Mouse (Mus musculus) CH12.LX (cell line): Measurements from ENCODE around the gene Gm45837. TPM values are rescaled to one million over a fixed set of nuclear protein-coding genes. Genes with fewer than 3 reads are reported as not detected.

Source experiments
- DNase-seq: peaks from one replicate; pipeline ENCODE4 v3.0.0-alpha.2; 2013; ENCODE audit errors: extremely low read depth
- H3K27ac ChIP-seq: 2 replicates; pipeline ENCODE4 v1.5.1; 2012; ENCODE audit warnings: low read depth, mild to moderate bottlenecking, control low read depth, moderate library complexity; ENCODE audit not compliant: insufficient read depth
- H3K27me3 ChIP-seq: replicated peaks from 2 replicates; pipeline ENCODE3; 2012; ENCODE audit warnings: inconsistent platforms
- H3K36me3 ChIP-seq, 2 experiments: replicated peaks in 1 of 2; 2 replicates each; pipeline versions ENCODE3 to v1.6.1; 2012; ENCODE audit warnings: inconsistent platforms in 1 of 2, low read length in 1 of 2, mild to moderate bottlenecking in 1 of 2, mixed read lengths in 1 of 2, moderate library complexity in 1 of 2; ENCODE audit not compliant: control insufficient read depth in 1 of 2, insufficient read depth in 1 of 2
- H3K4me1 ChIP-seq, 2 experiments: 2 replicates each; pipeline ENCODE4 v1.6.1; 2012; ENCODE audit warnings: inconsistent platforms in 1 of 2, moderate library complexity in 1 of 2; ENCODE audit not compliant: insufficient read depth in 2 of 2, control insufficient read depth in 1 of 2
- H3K4me2 ChIP-seq: 2 replicates; pipeline ENCODE4 v1.6.1; 2012; ENCODE audit warnings: low read depth, mild to moderate bottlenecking, control low read depth; ENCODE audit not compliant: poor library complexity, insufficient read depth, severe bottlenecking
- H3K4me3 ChIP-seq, 3 experiments: fragments of 150-350 bp in 1 of 3; sonication (generic) in 1 of 3; replicated peaks in 1 of 3; 2 replicates each; pipeline versions ENCODE3 to v1.5.1; 2011 to 2012; ENCODE audit warnings: low read depth in 2 of 3, low read length in 2 of 3, mild to moderate bottlenecking in 2 of 3, moderate library complexity in 2 of 3, control low read depth in 1 of 3, improper control_type of control experiment in 1 of 3, inconsistent platforms in 1 of 3, mixed read lengths in 1 of 3; ENCODE audit not compliant: poor library complexity in 1 of 3
- H3K79me2 ChIP-seq: replicated peaks from 2 replicates; pipeline ENCODE4 v1.6.1; 2012; ENCODE audit warnings: mild to moderate bottlenecking, moderate library complexity; ENCODE audit not compliant: control insufficient read depth, poor library complexity, insufficient read depth, severe bottlenecking; ENCODE audit errors: extremely low read depth
- H3K9ac ChIP-seq: 2 replicates; pipeline ENCODE4 v1.6.1; 2012; ENCODE audit warnings: low read depth, mild to moderate bottlenecking, control low read depth, moderate library complexity; ENCODE audit not compliant: insufficient read depth
- H3K9me3 ChIP-seq: replicated peaks from 2 replicates; pipeline ENCODE3; 2012; ENCODE audit warnings: low read length, inconsistent platforms, mixed read lengths
- CTCF ChIP-seq, 2 experiments: IDR thresholded peaks in 1 of 2; conservative IDR thresholded peaks in 1 of 2; 2 replicates each; pipeline ENCODE4 v1.5.1; 2011 to 2012; ENCODE audit warnings: low read depth in 2 of 2, low read length in 2 of 2, improper control_type of control experiment in 1 of 2, inconsistent platforms in 1 of 2, mild to moderate bottlenecking in 1 of 2, moderate library complexity in 1 of 2
- EP300 ChIP-seq: IDR thresholded peaks from 2 replicates; pipeline ENCODE4 v1.6.1; 2011; ENCODE audit warnings: low read length, improper control_type of control experiment
- ETS1 ChIP-seq: conservative IDR thresholded peaks from 2 replicates; pipeline ENCODE4 v1.6.1; 2012; ENCODE audit warnings: low read depth, mild to moderate bottlenecking, inconsistent platforms, low read length, improper control_type of control experiment, moderate library complexity
- GABPA ChIP-seq: IDR thresholded peaks from 2 replicates; pipeline ENCODE4 v1.6.1; 2012; ENCODE audit warnings: low read depth, low read length, improper control_type of control experiment, inconsistent platforms; ENCODE audit not compliant: insufficient replicate concordance
- HCFC1 ChIP-seq: IDR thresholded peaks from 2 replicates; pipeline ENCODE4 v1.6.1; 2012; ENCODE audit warnings: low read depth, mild to moderate bottlenecking, inconsistent platforms, low read length, improper control_type of control experiment
- IRF4 ChIP-seq: IDR thresholded peaks from 2 replicates; pipeline ENCODE4 v1.6.1; 2014; ENCODE audit warnings: low read depth, mild to moderate bottlenecking, inconsistent platforms, low read length, improper control_type of control experiment
- MAFK ChIP-seq: IDR thresholded peaks from 2 replicates; pipeline ENCODE4 v1.6.1; 2011; ENCODE audit warnings: low read length, improper control_type of control experiment; ENCODE audit not compliant: insufficient replicate concordance
- MAX ChIP-seq: IDR thresholded peaks from 2 replicates; pipeline ENCODE4 v1.6.1; 2011; ENCODE audit warnings: low read length, improper control_type of control experiment
- MAZ ChIP-seq: IDR thresholded peaks from 2 replicates; pipeline ENCODE4 v1.6.1; 2012; ENCODE audit warnings: low read depth, mild to moderate bottlenecking, inconsistent platforms, low read length, improper control_type of control experiment, moderate library complexity
- MXI1 ChIP-seq: IDR thresholded peaks from 2 replicates; pipeline ENCODE4 v1.6.1; 2011; ENCODE audit warnings: mild to moderate bottlenecking, low read depth, low read length, improper control_type of control experiment
- NELFE ChIP-seq: IDR thresholded peaks from 2 replicates; pipeline ENCODE4 v1.6.1; 2011; ENCODE audit warnings: low read depth, low read length, improper control_type of control experiment
- PAX5 ChIP-seq: IDR thresholded peaks from 2 replicates; pipeline ENCODE4 v1.6.1; 2012; ENCODE audit warnings: low read length, inconsistent platforms, mixed read lengths
- POLR2A ChIP-seq: IDR thresholded peaks from 2 replicates; pipeline ENCODE4 v1.6.1; 2011; ENCODE audit warnings: low read depth, mild to moderate bottlenecking, improper control_type of control experiment, low read length
- RCOR1 ChIP-seq: conservative IDR thresholded peaks from 2 replicates; pipeline ENCODE4 v1.6.1; 2012; ENCODE audit warnings: low read depth, mild to moderate bottlenecking, inconsistent platforms, low read length, improper control_type of control experiment
- SIN3A ChIP-seq: IDR thresholded peaks from 2 replicates; pipeline ENCODE4 v1.6.1; 2012; ENCODE audit warnings: low read length, improper control_type of control experiment, inconsistent platforms
- SMC3 ChIP-seq: IDR thresholded peaks from 2 replicates; pipeline ENCODE4 v1.6.1; 2011; ENCODE audit warnings: low read depth, low read length, improper control_type of control experiment
- TBP ChIP-seq: conservative IDR thresholded peaks from 2 replicates; pipeline ENCODE4 v1.6.1; 2011; ENCODE audit warnings: low read depth, low read length, improper control_type of control experiment
- TCF12 ChIP-seq: IDR thresholded peaks from 2 replicates; pipeline ENCODE4 v1.6.1; 2014; ENCODE audit warnings: low read depth, mild to moderate bottlenecking, inconsistent platforms, low read length, improper control_type of control experiment
- USF2 ChIP-seq: conservative IDR thresholded peaks from 2 replicates; pipeline ENCODE4 v1.6.1; 2011; ENCODE audit warnings: low read depth, low read length, improper control_type of control experiment
- ZC3H11A ChIP-seq: IDR thresholded peaks from 2 replicates; pipeline ENCODE4 v1.6.1; 2012; ENCODE audit warnings: low read depth, mild to moderate bottlenecking, inconsistent platforms, low read length, improper control_type of control experiment
- ZMIZ1 ChIP-seq: IDR thresholded peaks from 2 replicates; pipeline ENCODE4 v1.6.1; 2012; ENCODE audit warnings: low read depth, mild to moderate bottlenecking, inconsistent platforms, low read length, improper control_type of control experiment
- ZNF384 ChIP-seq: IDR thresholded peaks from 2 replicates; pipeline ENCODE4 v1.6.1; 2012; ENCODE audit warnings: low read depth, low read length, improper control_type of control experiment, inconsistent platforms
- dilution Hi-C: fragments of 300-500 bp; cut with MboI; formaldehyde crosslinking; loops from 2 replicates; pipeline ENCODE4 v1.14.3; 2020; ENCODE audit warnings: low sequenced_read_pairs; ENCODE audit not compliant: extremely low pct_unique_long_range_greater_than_20kb, extremely low pct_ligation_motif_present
- in situ Hi-C: fragments of 300-500 bp; cut with MboI; formaldehyde crosslinking; loops from 3 replicates; pipeline ENCODE4 v1.14.3; 2019; ENCODE audit warnings: low sequenced_read_pairs, low pct_ligation_motif_present, low pct_unique_long_range_greater_than_20kb, mixed read lengths
- polyA plus RNA-seq: library from polyadenylated mRNA; unstranded; fragments of >175 nt; gene quantifications from 2 replicates; pipeline ENCODE4 v1.2.1, GENCODE M21; 2012; ENCODE audit warnings: low read depth; ENCODE audit not compliant: insufficient read length
- total RNA-seq, 2 experiments: library from RNA; depleted of rRNA; stranded (reverse); fragments of 300-350 nt in 1 of 2; fragments of >200 nt in 1 of 2; gene quantifications; 2 replicates each; pipeline ENCODE4 v1.2.3; 2012 to 2014

Gene Gm45837
- total and polyA plus RNA-seq, 3 experiments = 0.04 to 0.84 TPM; not detected in 1

GRCm38 (mm10) chr7:101382378-101382777 lies 28.3 kb upstream of the Gm45837 start:
- peak overlapping the region; percentile 32; the same call in 1 of the 2 replicates for H3K9ac ChIP-seq
- DNase-seq = peak; percentile 94
- H3K79me2 ChIP-seq = peaks cover 6% of the 10 kb centered on the region
- dilution Hi-C loops = no loop called here
- peaks cover 46 to 77% of the 10 kb centered on the region in 2 experiments for H3K4me1 ChIP-seq
- peak overlapping the region; percentile 55 for H3K4me2 ChIP-seq
- in situ Hi-C loops = no loop called here
- H3K27ac ChIP-seq = peak overlapping the region; percentile 42
- H3K36me3 ChIP-seq = peaks cover 14 to 69% of the 10 kb centered on the region in 2 experiments
- H3K27me3 ChIP-seq = no peaks in the 10 kb centered on the region
- peak overlapping the region in 1 of 3 experiments; percentile 21 for H3K4me3 ChIP-seq
- no peaks in the 10 kb centered on the region for H3K9me3 ChIP-seq
- peak; percentile 70 for TF ChIP-seq ETS1
- TF ChIP-seq MXI1 = no peak
- TF ChIP-seq TCF12 = no peak
- TF ChIP-seq EP300 = peak; percentile 45; the same call in 1 of the 2 replicates
- 0 out of 2 replicates have a peak, but pooled peaks have one; percentile 35 for TF ChIP-seq MAZ
- peak; percentile 34; the same call in 1 of the 2 replicates for TF ChIP-seq IRF4
- TF ChIP-seq MAFK = peak; percentile 99
- peak in 1 of 2 experiments; percentile 24; a peak in 2 of 4 replicates for TF ChIP-seq CTCF (conservative IDR thresholded peaks at IDR 0.05 in 1 of 2, IDR thresholded peaks at IDR 0.05 in 1 of 2; ENCODE audit: low read depth in 2 of 2, low read length in 2 of 2)

GRCm38 (mm10) chr7:101383756-101384155 lies 26.9 kb upstream of the Gm45837 start:
- in situ Hi-C loops (no loop called here), dilution Hi-C loops (no loop called here)
- no peaks in the 10 kb centered on the region for H3K9me3 ChIP-seq
- H3K79me2 ChIP-seq = peaks cover 2% of the 10 kb centered on the region
- TF ChIP-seq CTCF (conservative IDR thresholded peaks at IDR 0.05 in 1 of 2, IDR thresholded peaks at IDR 0.05 in 1 of 2; ENCODE audit: low read depth in 2 of 2, low read length in 2 of 2) (no peak), EP300 (no peak), PAX5 (no peak), SIN3A (no peak), ZNF384 (no peak), POLR2A (no peak), USF2 (no peak), NELFE (no peak), TBP (no peak), MAZ (no peak), SMC3 (no peak), ZC3H11A (no peak), ZMIZ1 (no peak), MAX (no peak), RCOR1 (no peak), HCFC1 (no peak), GABPA (no peak)
- H3K4me1 ChIP-seq = peaks cover 45 to 68% of the 10 kb centered on the region in 2 experiments
- H3K4me3 ChIP-seq = no peak overlapping the region
- H3K9ac ChIP-seq = no peak overlapping the region
- H3K27ac ChIP-seq = no peak overlapping the region
- H3K36me3 ChIP-seq = peaks cover 27 to 83% of the 10 kb centered on the region in 2 experiments
- no peak overlapping the region for H3K4me2 ChIP-seq
- DNase-seq = no peak
- H3K27me3 ChIP-seq = no peaks in the 10 kb centered on the region
